Mouse (Mus musculus): Measurements from ENCODE around the gene Clip3. TPM values are rescaled to one million over a fixed set of nuclear protein-coding genes. Genes with fewer than 3 reads are reported as not detected.

Clip3 gene
- polyA plus RNA-seq, 1 experiment from 2014 or later = 120 TPM

- Histone ChIP-seq H3K4me1 (replicated peaks) (peaks cover 33% of the 10 kb centered on the region), H3K9ac (no peak overlapping the region), H3K27ac (replicated peaks) (peak overlapping the region; percentile 12; the same call in 1 of the 2 replicates), H3K4me3 (no peak overlapping the region), H3K9me3 (no peaks in the 10 kb centered on the region), H3K27me3 (peaks cover 17% of the 10 kb centered on the region), H3K36me3 (no peaks in the 10 kb centered on the region), H3K4me2 (no peak overlapping the region)
- 38% methylated on average over 4 of the region's 4 CpGs for WGBS
- ATAC-seq (ENCODE audit: low FRiP score, low read depth) = peak; percentile 31; the same call in 1 of the 2 replicates
Observed at GRCm38 (mm10) chr7:30333436-30333835, 41.9 kb downstream of the Clip3 start.

GRCm38 (mm10) chr7:30334563-30334962, 43.0 kb downstream of the Clip3 start:
- H3K4me3 ChIP-seq = no peak overlapping the region
- no peaks in the 10 kb centered on the region for H3K36me3 ChIP-seq
- peaks cover 22% of the 10 kb centered on the region for H3K27me3 ChIP-seq
- ATAC-seq (ENCODE audit: low FRiP score, low read depth) = no peak
- H3K4me1 ChIP-seq (replicated peaks) = peaks cover 33% of the 10 kb centered on the region
- WGBS = 60% methylated on average over 5 of the region's 5 CpGs
- H3K4me2 ChIP-seq = no peak overlapping the region
- H3K9me3 ChIP-seq = no peaks in the 10 kb centered on the region
- H3K9ac ChIP-seq = no peak overlapping the region
- no peak overlapping the region for H3K27ac ChIP-seq (replicated peaks)

- no peaks in the 10 kb centered on the region for H3K36me3 ChIP-seq
- H3K27me3 ChIP-seq = peaks cover 22% of the 10 kb centered on the region
- no peak overlapping the region for H3K27ac ChIP-seq (replicated peaks)
- 68% methylated on average over 6 of the region's 6 CpGs for WGBS
- H3K4me3 ChIP-seq = no peak overlapping the region
- H3K9me3 ChIP-seq = no peaks in the 10 kb centered on the region
- H3K4me1 ChIP-seq (replicated peaks) = peaks cover 33% of the 10 kb centered on the region
- no peak overlapping the region for H3K4me2 ChIP-seq
- no peak overlapping the region for H3K9ac ChIP-seq
- no peak for ATAC-seq (ENCODE audit: low FRiP score, low read depth)
Observed at GRCm38 (mm10) chr7:30335688-30336087, 44.2 kb downstream of the Clip3 start.

DNA sequence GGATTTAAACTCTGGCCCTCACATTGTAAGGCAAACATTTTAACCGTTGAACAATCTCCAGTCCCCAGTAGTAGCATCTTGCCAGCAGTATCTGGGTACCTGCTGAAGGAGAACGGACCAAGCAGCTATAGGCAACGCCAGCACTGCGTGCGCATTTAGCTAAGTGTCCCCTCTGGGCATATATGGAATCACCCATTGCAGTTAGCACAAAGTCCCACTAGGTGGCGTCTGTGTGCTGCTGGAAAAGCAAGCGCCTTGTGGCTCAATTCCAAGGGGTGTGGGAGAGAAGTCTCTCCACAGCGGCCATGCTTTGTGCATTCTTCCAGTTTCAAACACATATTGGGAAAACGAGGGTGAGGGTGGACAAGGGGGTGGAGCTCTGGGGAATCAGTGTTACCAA, 44.9 kb downstream of the Clip3 start:
- no peak overlapping the region for H3K4me3 ChIP-seq
- H3K9me3 ChIP-seq = no peaks in the 10 kb centered on the region
- H3K9ac ChIP-seq = no peak overlapping the region
- H3K27ac ChIP-seq (replicated peaks) = no peak overlapping the region
- WGBS = under 1% methylated on average over 9 of the region's 9 CpGs
- ATAC-seq (ENCODE audit: low FRiP score, low read depth) = peak; percentile 40; the same call in 1 of the 2 replicates
- no peaks in the 10 kb centered on the region for H3K36me3 ChIP-seq
- H3K4me1 ChIP-seq (replicated peaks) = peaks cover 32% of the 10 kb centered on the region
- H3K27me3 ChIP-seq = peaks cover 22% of the 10 kb centered on the region
- no peak overlapping the region; the same call in 1 of the 2 replicates for H3K4me2 ChIP-seq

DNA sequence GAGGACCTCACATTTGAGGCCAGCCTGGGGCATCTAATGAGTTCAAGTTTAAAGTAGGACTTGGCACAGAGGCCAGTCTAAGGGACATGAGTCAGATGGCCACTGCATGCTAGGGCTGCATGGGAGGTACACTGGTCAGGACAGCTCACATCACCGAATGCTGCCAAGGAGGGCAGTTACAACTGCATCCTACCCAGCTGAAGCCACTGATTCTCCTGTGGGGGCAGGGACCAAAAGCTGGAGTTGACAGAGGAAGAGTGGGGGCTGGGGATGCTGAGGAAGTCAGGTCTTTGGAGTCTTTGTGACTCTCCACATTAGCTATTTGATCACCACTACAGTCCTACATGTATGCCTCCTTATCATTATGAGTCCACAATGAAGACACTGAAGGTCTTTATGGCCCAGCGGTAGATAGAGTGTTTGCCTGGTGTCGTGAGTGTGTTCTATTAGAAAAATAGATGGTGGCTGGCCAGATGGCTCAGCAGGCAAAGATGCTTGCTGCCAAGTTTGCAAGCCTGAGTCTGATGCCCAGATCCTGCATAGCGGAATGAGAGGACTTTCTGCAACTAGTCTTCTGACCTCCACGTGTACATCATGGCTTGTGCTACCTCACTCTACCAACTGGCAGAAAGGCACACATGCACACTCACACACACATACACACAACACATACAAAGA, 48.0 kb downstream of the Clip3 start:
- WGBS = 63% methylated on average over 5 of the region's 5 CpGs
- H3K27me3 ChIP-seq = peaks cover 20% of the 10 kb centered on the region
- no peak for ATAC-seq (ENCODE audit: low FRiP score, low read depth)
- no peak overlapping the region for H3K4me3 ChIP-seq
- H3K36me3 ChIP-seq = no peaks in the 10 kb centered on the region
- no peaks in the 10 kb centered on the region for H3K9me3 ChIP-seq
- H3K9ac ChIP-seq = no peak overlapping the region
- H3K27ac ChIP-seq (replicated peaks) = no peak overlapping the region
- peaks cover 11% of the 10 kb centered on the region for H3K4me1 ChIP-seq (replicated peaks)
- no peak overlapping the region for H3K4me2 ChIP-seq

- Histone ChIP-seq H3K4me3 (no peak overlapping the region), H3K9ac (no peak overlapping the region), H3K27me3 (peaks cover 40% of the 10 kb centered on the region), H3K9me3 (no peaks in the 10 kb centered on the region), H3K4me1 (replicated peaks) (peaks cover 16% of the 10 kb centered on the region), H3K27ac (replicated peaks) (no peak overlapping the region), H3K4me2 (no peak overlapping the region), H3K36me3 (no peaks in the 10 kb centered on the region)
- ATAC-seq (ENCODE audit: low FRiP score, low read depth) = no peak
- WGBS = 29% methylated on average over 21 of the region's 21 CpGs
Observed at GRCm38 (mm10) chr7:30346635-30347379, 55.3 kb downstream of the Clip3 start.

DNA sequence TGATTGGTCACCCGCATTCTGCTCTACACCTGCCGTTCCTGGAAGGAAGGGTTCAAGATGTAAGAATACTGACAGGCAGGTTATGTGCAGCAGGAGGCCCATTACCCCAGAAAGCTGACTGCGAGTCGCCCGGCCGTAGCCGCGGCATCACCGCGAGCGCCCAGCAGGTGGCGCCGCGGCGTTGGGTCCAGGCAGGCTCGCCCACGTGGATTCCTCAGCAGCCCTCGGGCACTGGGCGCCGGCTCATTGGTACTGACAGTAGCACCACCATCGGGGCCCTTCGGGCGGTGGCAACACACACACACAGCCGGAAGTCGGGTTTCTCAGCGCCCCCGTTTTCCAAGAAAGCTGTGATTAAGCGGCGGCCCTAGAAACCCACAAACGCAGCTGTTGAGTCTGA, 56.3 kb downstream of the Clip3 start:
- no peak overlapping the region for H3K9ac ChIP-seq
- 1% methylated on average over 30 of the region's 30 CpGs for WGBS

DNA sequence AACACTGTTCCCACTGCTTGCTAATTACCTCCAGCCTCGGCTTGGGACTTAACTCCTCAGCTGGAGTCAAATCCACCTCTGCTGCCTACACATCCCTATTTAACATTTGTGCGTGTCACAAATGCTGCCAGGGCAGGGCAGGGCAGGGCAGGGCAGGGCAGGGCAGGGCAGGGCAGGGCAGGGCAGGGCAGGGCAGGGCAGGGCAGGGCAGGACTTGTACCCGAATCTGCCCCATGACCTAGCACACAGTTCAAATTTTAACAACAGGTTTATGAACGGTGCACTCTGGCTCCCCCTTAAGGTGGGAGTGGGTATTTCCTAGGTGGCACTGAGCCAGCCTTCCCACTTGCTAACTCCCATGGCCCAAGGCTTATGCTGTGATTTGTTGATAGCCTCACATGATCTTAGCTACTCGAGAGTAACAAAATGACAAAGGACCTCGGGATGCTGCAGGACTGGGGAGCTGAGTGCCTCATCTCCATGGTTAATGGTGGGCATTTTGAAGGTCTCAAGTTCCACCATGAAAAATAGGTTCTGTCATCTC, 61.8 kb downstream of the Clip3 start:
- no peak overlapping the region for H3K9ac ChIP-seq
- WGBS = 16% methylated on average over 6 of the region's 6 CpGs
- H3K4me1 ChIP-seq (replicated peaks) = peaks cover 20% of the 10 kb centered on the region
- peaks cover 12% of the 10 kb centered on the region; the same call in 1 of the 2 replicates for H3K36me3 ChIP-seq
- no peak overlapping the region for H3K4me2 ChIP-seq
- no peaks in the 10 kb centered on the region for H3K9me3 ChIP-seq
- 0 out of 2 replicates have a peak, but pooled peaks have one; percentile 40 for ATAC-seq (ENCODE audit: low FRiP score, low read depth)
- H3K27ac ChIP-seq (replicated peaks) = no peak overlapping the region
- peaks cover 13% of the 10 kb centered on the region for H3K27me3 ChIP-seq
- H3K4me3 ChIP-seq = no peak overlapping the region

More for the DNA sequence above, 56.3 kb downstream of the Clip3 start:
- ATAC-seq (ENCODE audit: low FRiP score, low read depth) = peak; percentile 64; the same call in 1 of the 2 replicates
- Histone ChIP-seq H3K36me3 (no peaks in the 10 kb centered on the region), H3K4me2 (peak overlapping the region; percentile 49), H3K4me1 (replicated peaks) (peaks cover 16% of the 10 kb centered on the region), H3K27me3 (peaks cover 40% of the 10 kb centered on the region), H3K4me3 (peak overlapping the region; percentile 20; the same call in 1 of the 2 replicates), H3K27ac (replicated peaks) (no peak overlapping the region), H3K9me3 (no peaks in the 10 kb centered on the region)

- 81% methylated on average over 4 of the region's 4 CpGs for WGBS
- Histone ChIP-seq H3K27ac (replicated peaks) (no peak overlapping the region), H3K9ac (no peak overlapping the region), H3K4me3 (no peak overlapping the region), H3K9me3 (no peaks in the 10 kb centered on the region), H3K4me2 (no peak overlapping the region), H3K27me3 (peaks cover 8% of the 10 kb centered on the region; the same call in 1 of the 2 replicates), H3K36me3 (peaks cover 12% of the 10 kb centered on the region; the same call in 1 of the 2 replicates), H3K4me1 (replicated peaks) (peaks cover 26% of the 10 kb centered on the region)
- no peak for ATAC-seq (ENCODE audit: low FRiP score, low read depth)
Observed at GRCm38 (mm10) chr7:30354059-30354458, 62.5 kb downstream of the Clip3 start.

Other genes with a start within 250 kb of the Clip3 start
- gene Zfp14, start 240.3 kb upstream of the Clip3 start, polyA plus RNA-seq (2015; fragmentation: Nextera tagmentation; extraction: Ambion mirVana) = 9.6 and 11.5 TPM in 2 replicates
- gene Zfp82, start 218.8 kb upstream of the Clip3 start, polyA plus RNA-seq (2015; fragmentation: Nextera tagmentation; extraction: Ambion mirVana) = 8.6 and 10.9 TPM in 2 replicates
- 1.9 and 4.0 TPM in 2 replicates for gene Gm26920, start 201.3 kb upstream of the Clip3 start, polyA plus RNA-seq (2015; fragmentation: Nextera tagmentation; extraction: Ambion mirVana)
- 12.4 and 16.6 TPM in 2 replicates for gene Zfp566, start 201.2 kb upstream of the Clip3 start, polyA plus RNA-seq (2015; fragmentation: Nextera tagmentation; extraction: Ambion mirVana)
- 73.8 and 85.0 TPM in 2 replicates for gene Zfp260, start 197.0 kb upstream of the Clip3 start, polyA plus RNA-seq (2015; fragmentation: Nextera tagmentation; extraction: Ambion mirVana)
- 21.3 and 22.3 TPM in 2 replicates for gene Zfp382, start 169.8 kb upstream of the Clip3 start, polyA plus RNA-seq (2015; fragmentation: Nextera tagmentation; extraction: Ambion mirVana)
- gene Zfp146, start 122.0 kb upstream of the Clip3 start, polyA plus RNA-seq (2015; fragmentation: Nextera tagmentation; extraction: Ambion mirVana) = 10.5 and 11.6 TPM in 2 replicates
- gene Cox7a1, start 107.6 kb upstream of the Clip3 start, polyA plus RNA-seq (2015; fragmentation: Nextera tagmentation; extraction: Ambion mirVana) = 5.2 and 7.1 TPM in 2 replicates
- 86.4 and 88.3 TPM in 2 replicates for gene Capns1, start 92.9 kb upstream of the Clip3 start, polyA plus RNA-seq (2015; fragmentation: Nextera tagmentation; extraction: Ambion mirVana)
- 176 and 178 TPM in 2 replicates for gene Polr2i, start 59.8 kb upstream of the Clip3 start, polyA plus RNA-seq (2015; fragmentation: Nextera tagmentation; extraction: Ambion mirVana)
- gene Tbcb, start 59.5 kb upstream of the Clip3 start, polyA plus RNA-seq (2015; fragmentation: Nextera tagmentation; extraction: Ambion mirVana) = 430 and 435 TPM in 2 replicates
- gene Ovol3, start 56.0 kb upstream of the Clip3 start, polyA plus RNA-seq (2015; fragmentation: Nextera tagmentation; extraction: Ambion mirVana) = not detected in 2 replicates
- gene Thap8, start 11.6 kb upstream of the Clip3 start, polyA plus RNA-seq (2015; fragmentation: Nextera tagmentation; extraction: Ambion mirVana) = 0.52 and 0.88 TPM in 2 replicates
- 4.0 and 5.3 TPM in 2 replicates for gene Wdr62, start 11.3 kb upstream of the Clip3 start, polyA plus RNA-seq (2015; fragmentation: Nextera tagmentation; extraction: Ambion mirVana)
- gene Alkbh6, start 17.0 kb downstream of the Clip3 start, polyA plus RNA-seq (2015; fragmentation: Nextera tagmentation; extraction: Ambion mirVana) = 121 and 135 TPM in 2 replicates
- 17.1 and 19.1 TPM in 2 replicates for gene Syne4, start 23.1 kb downstream of the Clip3 start, polyA plus RNA-seq (2015; fragmentation: Nextera tagmentation; extraction: Ambion mirVana)
- gene E130208F15Rik, start 30.0 kb downstream of the Clip3 start, polyA plus RNA-seq (2015; fragmentation: Nextera tagmentation; extraction: Ambion mirVana) = 0.98 TPM in 1 of 2 replicates, not detected in the other
- 16.2 and 17.3 TPM in 2 replicates for gene Sdhaf1, start 32.2 kb downstream of the Clip3 start, polyA plus RNA-seq (2015; fragmentation: Nextera tagmentation; extraction: Ambion mirVana)
- gene Lrfn3, start 71.0 kb downstream of the Clip3 start, polyA plus RNA-seq (2015; fragmentation: Nextera tagmentation; extraction: Ambion mirVana) = 14.3 and 15.7 TPM in 2 replicates
- 28.9 and 39.1 TPM in 2 replicates for gene Tyrobp, start 122.0 kb downstream of the Clip3 start, polyA plus RNA-seq (2015; fragmentation: Nextera tagmentation; extraction: Ambion mirVana)
- 0.53 and 0.56 TPM in 2 replicates for gene Hcst, start 128.1 kb downstream of the Clip3 start, polyA plus RNA-seq (2015; fragmentation: Nextera tagmentation; extraction: Ambion mirVana)
- 2.4 and 2.9 TPM in 2 replicates for gene Nfkbid, start 130.0 kb downstream of the Clip3 start, polyA plus RNA-seq (2015; fragmentation: Nextera tagmentation; extraction: Ambion mirVana)
- 674 and 762 TPM in 2 replicates for gene Aplp1, start 153.8 kb downstream of the Clip3 start, polyA plus RNA-seq (2015; fragmentation: Nextera tagmentation; extraction: Ambion mirVana)
- gene Kirrel2, start 166.0 kb downstream of the Clip3 start, polyA plus RNA-seq (2015; fragmentation: Nextera tagmentation; extraction: Ambion mirVana) = 4.7 and 7.3 TPM in 2 replicates
- 1.1 and 1.2 TPM in 2 replicates for gene Nphs1, start 166.6 kb downstream of the Clip3 start, polyA plus RNA-seq (2015; fragmentation: Nextera tagmentation; extraction: Ambion mirVana)
- gene Prodh2, start 201.9 kb downstream of the Clip3 start, polyA plus RNA-seq (2015; fragmentation: Nextera tagmentation; extraction: Ambion mirVana) = 0.36 TPM in 1 of 2 replicates, not detected in the other
- 101 and 135 TPM in 2 replicates for gene Arhgap33, start 243.3 kb downstream of the Clip3 start, polyA plus RNA-seq (2015; fragmentation: Nextera tagmentation; extraction: Ambion mirVana)